Mouse (Mus musculus) testis, adult 2 months (tissue): ENCODE measurements at regions not wholly inside any gene's neighbourhood (a gene's known extent, or its start where the extent isn't known, plus 50 kb on each side); places are given as distances from the start of the nearest gene placed in this dataset.

ENCODE experiments used
- CTCF ChIP-seq: fragments of 200-500 bp; IDR thresholded peaks from 2 replicates; pipeline ENCODE4 v1.5.1; 2012; ENCODE audit warnings: low read depth, mild to moderate bottlenecking, inconsistent platforms, low read length, moderate library complexity; ENCODE audit not compliant: control insufficient read depth, insufficient read depth, insufficient replicate concordance
- POLR2A ChIP-seq: fragments of 200-500 bp; IDR thresholded peaks from 2 replicates; pipeline ENCODE4 v1.6.1; 2012; ENCODE audit warnings: low read depth, mild to moderate bottlenecking, inconsistent platforms, low read length, moderate library complexity; ENCODE audit not compliant: control insufficient read depth

DNA sequence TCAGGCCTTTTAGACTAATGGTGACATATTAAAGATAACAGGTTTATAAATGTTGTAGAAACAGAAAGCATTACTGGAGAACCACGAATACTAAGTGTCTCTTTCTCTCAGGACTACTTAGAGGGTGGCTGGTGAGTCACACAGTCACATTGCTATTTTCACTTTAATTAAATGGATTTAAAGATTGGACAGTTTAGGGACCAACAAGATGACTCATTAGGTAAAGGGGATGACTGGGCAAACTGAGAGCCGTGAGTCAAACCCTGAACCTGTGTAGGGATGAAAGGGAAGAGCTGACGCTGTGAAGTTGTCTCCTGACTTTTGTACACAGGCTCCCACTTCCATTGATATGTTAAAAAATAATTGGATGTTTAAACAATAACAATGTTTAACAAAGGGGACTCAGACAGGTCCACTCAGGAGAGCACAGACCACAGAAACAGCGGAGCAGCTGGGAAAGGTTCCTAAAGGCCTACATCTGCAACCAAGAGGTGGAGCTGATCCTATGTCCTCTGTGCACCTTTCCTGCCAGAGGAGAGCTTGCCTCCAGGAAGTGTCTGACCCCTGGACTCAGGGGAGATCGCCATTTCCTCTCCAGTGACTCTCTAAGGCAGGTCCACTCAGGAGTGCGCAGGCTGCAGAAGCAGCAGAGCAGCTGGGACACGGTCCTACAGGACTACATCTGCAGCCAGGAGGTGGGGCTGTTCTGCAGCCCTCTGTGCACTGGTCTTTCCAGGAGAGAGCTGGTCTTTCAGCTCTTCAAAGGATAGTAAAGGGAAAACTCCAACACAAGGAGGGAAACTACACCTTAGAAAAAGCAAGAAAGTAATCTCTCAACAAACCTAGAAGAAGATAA, 146.0 kb upstream of the Tmc3 start:
- TF ChIP-seq POLR2A: no peak
- TF ChIP-seq CTCF: no peak; the same call in 1 of the 2 replicates
